Mouse (Mus musculus) liver, adult 2 months (tissue): ENCODE measurements around the gene AI481877.

ENCODE experiments used
- CTCF ChIP-seq: fragments of 200-500 bp; IDR thresholded peaks from 2 replicates; pipeline ENCODE4 v1.5.1; 2011; ENCODE audit warnings: low read depth, low read length, control low read depth
- POLR2A ChIP-seq: fragments of 200-500 bp; IDR thresholded peaks from 2 replicates; pipeline ENCODE4 v1.6.1; 2011; ENCODE audit warnings: low read length, control low read depth; ENCODE audit not compliant: insufficient read depth; ENCODE audit errors: extremely low read depth

DNA sequence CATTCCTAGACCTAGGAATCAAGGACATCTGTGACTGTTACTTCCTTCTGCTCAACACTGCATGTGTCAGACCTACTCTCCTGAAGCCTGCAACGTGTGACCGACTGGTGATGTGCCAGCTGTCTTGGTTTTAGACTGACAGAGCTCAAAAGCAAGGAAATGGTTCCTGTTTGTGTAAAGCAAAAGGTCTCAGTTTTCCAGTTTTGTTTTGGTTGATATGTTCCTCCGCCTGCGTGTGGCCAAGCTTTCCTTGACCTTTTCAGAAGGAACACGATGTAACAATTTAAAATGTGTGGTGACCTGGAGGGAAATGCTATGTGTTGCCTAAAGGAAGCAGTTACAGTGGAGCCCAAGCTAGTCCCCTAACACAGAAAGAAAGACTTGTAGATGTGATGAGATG lies 31.2 kb upstream of the AI481877 start:
- TF ChIP-seq CTCF (no peak), POLR2A (no peak)
